Mouse (Mus musculus): ENCODE data around the gene Pygo2.
"Not testable (repeated sequence)": the region's sequence is repeated elsewhere in the genome, so short reads cannot be mapped to it uniquely, and the experiment has no call there.

Pygo2 gene

DNA sequence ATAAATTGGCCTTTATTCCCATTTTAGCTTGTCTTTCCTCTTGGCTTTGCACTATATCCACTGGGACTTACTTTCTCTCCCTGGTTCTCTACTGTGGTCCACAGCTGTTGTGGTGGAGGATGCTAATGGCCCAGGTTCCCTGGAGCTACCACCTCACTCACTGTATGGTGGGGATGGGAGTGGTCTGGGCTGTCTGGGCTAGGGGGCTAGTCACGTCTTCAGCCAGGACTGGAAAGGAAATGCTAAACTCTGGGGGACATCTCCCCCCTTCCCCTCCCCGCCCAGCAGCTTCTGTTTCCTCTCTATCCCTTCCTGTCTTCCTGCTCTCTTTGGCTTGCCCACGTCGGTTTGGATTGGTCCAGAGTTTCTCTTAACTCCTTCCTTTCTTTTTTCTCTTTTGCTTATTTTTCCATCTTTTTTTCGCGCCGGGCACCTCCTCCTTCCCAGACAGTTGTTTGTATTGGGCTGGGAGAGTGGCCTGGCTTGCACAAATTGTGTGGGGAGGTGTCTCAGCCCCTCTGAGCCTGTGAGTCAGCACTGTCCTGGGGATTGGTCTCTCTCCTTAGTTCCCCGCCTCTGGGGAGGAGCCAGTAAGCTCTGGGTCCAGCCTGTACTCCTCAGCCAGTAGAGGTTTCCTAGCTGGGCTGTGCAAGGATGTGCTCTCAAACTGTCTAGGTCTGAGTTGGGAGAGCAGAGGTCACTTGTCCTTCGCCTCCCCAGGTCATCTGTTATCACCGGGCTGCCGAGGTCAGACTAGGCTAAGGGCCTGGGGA, 8.8 kb upstream of the Pygo2 start:
- peak; percentile 93 for DNase-seq

DNA sequence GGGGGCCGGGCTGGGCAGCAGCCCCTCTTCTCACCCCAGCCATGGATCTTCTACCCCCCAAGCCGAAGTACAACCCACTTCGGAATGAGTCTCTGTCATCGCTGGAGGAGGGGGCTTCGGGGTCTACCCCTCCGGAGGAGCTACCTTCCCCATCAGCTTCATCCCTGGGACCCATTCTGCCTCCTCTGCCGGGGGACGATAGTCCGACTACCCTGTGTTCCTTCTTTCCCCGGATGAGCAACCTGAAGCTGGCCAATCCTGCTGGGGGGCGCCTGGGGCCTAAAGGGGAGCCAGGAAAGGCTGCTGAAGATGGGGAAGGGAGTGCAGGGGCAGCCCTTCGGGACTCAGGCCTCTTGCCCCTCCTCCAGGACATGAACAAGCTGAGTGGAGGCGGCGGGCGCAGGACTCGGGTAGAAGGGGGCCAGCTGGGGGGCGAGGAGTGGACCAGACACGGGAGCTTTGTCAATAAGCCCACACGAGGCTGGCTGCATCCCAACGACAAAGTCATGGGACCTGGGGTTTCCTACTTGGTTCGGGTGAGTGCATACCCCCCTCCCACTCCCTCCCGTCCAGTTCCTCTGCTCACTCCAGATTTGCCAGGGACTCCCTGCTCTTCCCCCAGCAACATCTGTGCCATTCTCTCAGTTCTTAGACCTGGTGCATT, 8.1 kb upstream of the Pygo2 start:
- peak; percentile 38 for DNase-seq

GRCm38 (mm10) chr3:89422556-89423205, 7.3 kb upstream of the Pygo2 start:
- peak; percentile 29 for DNase-seq

DNA sequence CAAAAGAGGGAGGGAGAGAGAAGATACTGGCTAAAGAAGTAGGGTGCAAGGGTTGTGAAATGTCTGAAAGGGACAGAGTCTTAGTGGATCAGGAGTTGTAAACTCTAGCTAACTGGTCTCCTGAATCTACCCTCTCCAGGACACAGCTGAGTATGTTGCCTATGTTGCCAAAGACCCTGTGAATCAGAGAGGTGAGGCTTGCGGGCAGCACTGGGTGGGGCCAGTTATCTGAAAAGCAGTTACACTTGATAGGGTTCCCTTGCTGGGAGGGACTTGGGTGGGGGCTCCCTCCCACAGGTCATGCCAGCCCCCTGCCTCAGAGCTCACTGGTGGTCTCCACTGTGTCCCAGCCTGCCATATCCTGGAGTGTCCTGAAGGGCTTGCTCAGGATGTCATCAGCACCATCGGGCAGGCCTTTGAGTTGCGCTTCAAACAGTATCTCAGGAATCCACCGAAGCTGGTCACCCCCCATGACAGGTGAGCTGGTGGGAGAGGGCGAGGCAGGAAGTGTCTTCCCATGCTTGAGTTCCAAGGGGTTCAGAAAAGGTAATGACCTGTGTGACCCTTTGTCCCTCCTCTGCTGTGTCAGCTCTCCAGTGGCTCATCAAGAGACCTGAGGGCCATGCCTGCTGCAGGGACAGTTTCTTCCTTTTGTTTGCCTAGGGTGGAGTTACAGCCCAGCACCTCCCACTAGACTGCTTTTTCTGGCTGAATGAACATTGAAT, 5.4 kb upstream of the Pygo2 start:
- DNase-seq = no peak

GRCm38 (mm10) chr3:89425141-89425525, 4.9 kb upstream of the Pygo2 start:
- no peak for DNase-seq

GRCm38 (mm10) chr3:89425876-89426275, 4.1 kb upstream of the Pygo2 start:
- DNase-seq = no peak

DNA sequence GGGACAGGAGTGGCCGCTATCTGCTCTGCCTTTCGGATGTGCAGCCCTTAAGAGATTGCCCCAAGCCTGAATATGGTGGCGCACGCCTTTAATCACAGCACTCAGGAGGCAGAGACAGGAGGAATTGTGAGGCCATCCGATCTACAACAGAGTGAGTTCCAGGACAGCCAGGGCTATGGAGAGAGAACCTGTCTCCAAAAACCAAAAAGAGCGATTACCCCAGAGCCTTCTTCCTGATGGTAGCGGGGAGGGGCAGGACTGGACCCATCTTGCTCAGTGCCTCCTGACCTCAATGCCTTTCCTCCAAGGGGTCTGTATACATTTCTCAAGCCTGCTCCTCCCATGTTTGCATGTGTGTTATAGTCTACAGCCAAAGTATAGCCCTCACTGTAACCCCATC, 993 bp upstream of the Pygo2 start:
- DNase-seq = not testable (repeated sequence)

DNA sequence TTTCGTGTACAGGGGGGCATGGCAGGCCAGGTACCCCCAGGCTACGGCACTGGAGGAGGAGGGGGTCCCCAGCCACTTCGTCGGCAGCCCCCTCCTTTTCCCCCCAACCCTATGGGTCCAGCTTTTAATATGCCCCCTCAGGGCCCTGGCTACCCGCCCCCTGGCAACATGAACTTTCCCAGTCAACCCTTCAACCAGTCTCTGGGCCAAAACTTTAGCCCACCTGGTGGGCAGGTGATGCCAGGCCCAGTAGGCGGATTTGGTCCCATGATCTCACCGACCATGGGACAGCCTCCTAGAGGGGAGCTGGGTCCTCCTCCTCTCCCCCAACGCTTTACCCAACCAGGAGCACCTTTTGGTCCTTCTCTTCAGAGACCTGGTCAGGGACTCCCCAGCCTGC, 2.6 kb downstream of the Pygo2 start:
- no peak for DNase-seq

GRCm38 (mm10) chr3:89434532-89434931, 4.5 kb downstream of the Pygo2 start:
- DNase-seq = no peak

DNA sequence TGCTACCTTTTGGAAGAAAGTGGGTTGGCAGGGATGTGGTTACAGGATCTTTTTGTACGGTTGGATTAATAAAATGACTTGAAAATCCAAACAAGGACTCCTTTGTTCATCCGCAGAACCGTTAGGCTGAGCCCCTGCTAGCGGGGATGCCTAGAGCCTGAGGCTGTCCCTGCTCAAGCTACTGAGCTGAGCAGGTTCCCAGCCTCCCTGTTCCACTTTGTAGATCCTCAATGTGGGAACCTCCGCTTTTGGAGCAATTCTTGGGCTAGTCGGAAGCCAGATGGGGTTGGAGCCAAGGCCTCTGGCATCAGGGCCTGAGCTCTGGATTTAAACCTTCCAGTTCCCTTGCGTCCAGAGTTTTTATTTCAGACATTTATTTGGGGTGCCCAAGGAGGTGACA, 5.0 kb downstream of the Pygo2 start:
- DNase-seq = no peak

DNA sequence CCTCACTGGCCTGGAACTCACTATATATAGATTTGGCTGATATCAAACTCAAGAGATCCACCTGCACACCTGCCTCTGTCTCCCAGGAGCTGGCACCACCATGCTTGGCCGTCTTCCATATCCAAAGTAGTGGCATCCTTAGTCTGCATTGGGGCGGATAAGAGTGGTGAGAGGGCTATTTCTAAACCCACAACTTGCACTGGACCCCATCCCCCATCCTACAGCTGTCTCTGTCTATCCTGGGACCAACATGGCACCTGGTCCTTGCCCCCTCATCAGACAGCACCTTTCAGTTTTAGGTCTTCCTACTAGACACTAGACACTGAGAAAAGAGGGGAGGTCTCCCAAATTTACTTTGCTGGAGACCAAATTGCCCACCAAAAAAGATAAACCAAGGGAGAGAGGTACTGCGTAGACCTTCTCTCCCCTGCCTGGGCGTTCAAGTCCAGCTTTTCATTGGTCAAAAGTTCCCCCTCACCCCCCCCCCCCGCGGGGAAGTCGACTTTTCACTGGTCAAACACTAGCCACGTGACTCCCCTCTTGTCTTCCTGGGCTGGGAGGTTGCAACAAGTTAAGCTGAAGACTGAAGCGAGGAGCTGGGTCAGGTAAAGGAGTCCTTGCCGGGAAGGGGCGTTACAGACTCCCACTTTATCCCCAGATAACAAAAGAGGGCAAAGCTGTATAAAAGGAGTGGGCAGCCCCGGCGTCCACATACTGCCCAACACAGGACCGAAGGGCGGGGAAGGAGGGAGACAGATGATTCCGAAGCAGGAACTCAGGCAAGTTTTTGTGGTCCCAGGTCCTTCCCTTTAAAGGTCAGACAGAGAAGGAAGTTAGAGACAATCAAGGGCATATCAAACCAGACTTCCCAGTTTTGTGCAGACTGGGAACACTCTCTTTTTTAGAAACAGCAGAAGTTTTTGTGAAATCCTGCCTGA, 6.4 kb downstream of the Pygo2 start, which contains the start of gene Pbxip1:
Pbxip1 (plus strand) TSS at position 531 of the 938 bp plus-strand sequence.
- DNase-seq = peak; percentile 90

- DNase-seq = peak; percentile 68
These were observed 7.3 kb downstream of the Pygo2 start for GRCm38 (mm10) chr3:89437269-89437668.

- DNase-seq = no peak
These were observed 10.7 kb downstream of the Pygo2 start for GRCm38 (mm10) chr3:89440691-89441090.

GRCm38 (mm10) chr3:89448720-89449537, 18.9 kb downstream of the Pygo2 start:
- peak; percentile 36 for DNase-seq

DNA sequence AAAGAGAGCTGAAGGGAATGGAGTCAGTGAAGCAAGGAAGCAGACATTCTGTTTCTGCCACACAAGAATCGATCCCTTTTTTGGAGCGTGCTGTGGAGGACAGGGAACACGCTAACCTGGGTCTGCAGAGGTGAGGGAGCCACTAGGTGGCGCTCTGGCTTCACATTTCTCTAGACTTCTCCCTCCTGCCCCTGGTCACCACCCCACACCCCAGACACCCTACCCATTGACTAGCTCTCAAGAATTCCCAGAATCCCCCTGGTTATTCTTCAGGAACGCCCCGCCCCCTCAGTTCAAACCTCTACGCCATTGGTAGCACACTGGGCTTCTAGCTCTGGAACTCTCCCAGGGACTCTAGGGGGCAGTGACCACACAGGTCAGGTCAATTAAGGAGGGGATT, 19.5 kb downstream of the Pygo2 start:
- peak; percentile 87 for DNase-seq

GRCm38 (mm10) chr3:89451916-89452315, 21.9 kb downstream of the Pygo2 start:
- peak; percentile 79 for DNase-seq

GRCm38 (mm10) chr3:89454401-89455177, 24.6 kb downstream of the Pygo2 start, which contains the start of gene Pmvk:
Gene Pmvk (plus strand): TSS chr3:89454541.
- no peak for DNase-seq

DNA sequence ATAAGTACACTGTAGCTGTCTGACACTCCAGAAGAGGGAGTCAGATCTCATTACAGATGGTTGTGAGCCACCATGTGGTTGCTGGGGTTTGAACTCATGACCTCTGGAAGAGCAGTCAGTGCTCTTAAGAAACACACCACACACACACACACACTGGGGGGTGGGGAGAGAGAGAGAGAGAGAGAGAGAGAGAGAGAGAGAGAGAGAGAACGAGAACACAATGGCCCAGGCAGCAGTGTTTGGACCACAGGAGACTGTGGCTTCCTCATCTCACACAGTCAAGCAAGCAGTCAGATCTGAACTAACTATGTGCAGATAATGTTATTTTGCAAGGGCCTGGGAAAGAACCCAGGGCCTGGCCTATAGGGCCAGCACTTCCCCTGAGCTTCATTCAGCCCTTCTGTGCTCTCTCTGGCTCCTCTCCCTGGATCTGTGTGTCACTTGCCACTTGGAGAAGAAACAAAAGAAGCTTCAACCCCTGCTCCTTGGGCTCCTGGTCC, 25.8 kb downstream of the Pygo2 start:
- no peak for DNase-seq

DNA sequence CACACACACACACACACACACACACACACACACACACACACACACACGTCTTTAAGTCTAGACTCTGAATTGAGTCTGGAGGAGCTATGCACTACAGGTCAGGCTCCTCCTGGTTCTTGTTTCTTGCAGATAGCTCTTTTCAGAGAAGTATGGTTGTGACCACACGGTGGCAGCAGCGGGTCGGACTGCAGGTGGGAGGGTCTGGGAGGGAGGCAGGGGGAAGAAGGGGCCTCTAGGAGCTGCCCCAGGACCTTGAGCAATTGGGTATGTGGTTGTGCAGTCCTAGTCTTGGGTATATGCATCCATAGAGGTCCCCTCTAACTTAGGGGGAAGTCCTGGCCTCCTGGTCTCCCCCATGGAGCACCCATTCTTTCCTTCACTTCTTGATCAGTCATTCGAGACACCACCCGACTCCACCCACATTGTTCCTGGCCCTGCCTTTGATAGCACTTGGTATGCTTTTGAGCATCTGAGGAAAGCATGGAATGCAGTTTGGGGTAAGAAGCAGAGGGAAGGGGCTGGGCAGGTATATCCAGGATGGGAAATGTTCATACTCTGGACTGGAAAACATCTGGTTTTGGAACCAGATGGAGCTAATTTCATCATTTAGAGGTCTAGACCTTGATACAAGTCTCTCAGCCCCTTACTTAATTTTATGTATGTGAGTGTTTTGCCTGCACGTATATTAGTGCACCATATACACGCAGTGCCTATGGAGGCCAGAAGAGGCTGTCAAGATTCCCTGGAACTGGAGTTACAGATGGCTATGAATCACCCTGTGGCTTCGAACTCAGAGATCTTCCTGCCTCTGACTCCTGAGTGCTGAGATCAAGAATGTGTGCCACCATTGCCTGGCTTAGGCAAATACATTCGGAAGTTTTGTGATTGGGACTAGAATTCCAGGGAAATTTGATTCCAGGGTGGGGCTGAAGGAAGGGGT, 27.0 kb downstream of the Pygo2 start:
- DNase-seq = peak; percentile 88

All from lung, postnatal 36 days (tissue).